ENCODE assay signal across 8 mouse cellular contexts in genomic region chr15:10981377-10982063, GRCm38 (mm10). TPM values are rescaled to one million over a fixed set of nuclear protein-coding genes. Genes with fewer than 3 reads are reported as not detected.
DNase-seq lines count a peak whose midpoint lies in the region; ATAC-seq lines count a peak whose summit lies in the region.

Gene Amacr, plus strand, starts transcription at chr15:10981756.

- intact Hi-C loops in gastrocnemius, postnatal 14 days (cut with DNase I; ENCODE audit: low total_unique reads): loop anchor here (10.0 kb wide), 1 partner anchor 57 kb away; no protein-coding TSS in a partner anchor
- intact Hi-C loops in left cerebral cortex, postnatal 10 days (cut with DNase I): loop anchor here (5.0 kb wide), 1 partner anchor 59 kb away; no protein-coding TSS in a partner anchor

- ATAC-seq in inflammation-experienced regulatory T-cells, adult 6 months: peak; percentile 88
- peak; percentile 95 for ATAC-seq in megakaryocyte-erythroid progenitor cell, adult 5-6 weeks (replicated peaks; ENCODE audit: low FRiP score, low TSS enrichment, poor library complexity, severe bottlenecking)

- DNase-seq in adrenal gland, adult (ENCODE audit: inconsistent age in 2 of 2, low spot score in 1 of 2): peak; percentile 92 to 98
- peak; percentile 92 for DNase-seq in embryo, embryonic 10.5 days (ENCODE audit: low spot score)
- peak; percentile 89 for DNase-seq in gastrocnemius, postnatal 14 days
- peak; percentile 79 to 92 for DNase-seq in left cerebral cortex, postnatal 10 days (ENCODE audit: extremely low spot score in 1 of 2, low spot score in 2 of 2)
- peak; percentile 91 for DNase-seq in right cerebral cortex, postnatal 25 days
- peak; percentile 83 to 86 for DNase-seq in urinary bladder, postnatal 4 days (ENCODE audit: low spot score in 2 of 2)

RNA-seq across cellular contexts. Expression of gene Amacr, which starts in this region (rescaled TPM):
- total RNA-seq in gastrocnemius, postnatal 14 days (2021): 10 to 100 TPM; 19.0 to 20.7 TPM
- polyA plus RNA-seq in inflammation-experienced regulatory T-cells, adult 6 months (2017; shearing (Covaris generic)): 1 to 10 TPM; 3.0 to 4.3 (median 3.2) TPM
- total RNA-seq in left cerebral cortex, postnatal 10 days (2021): 10 to 100 TPM in 1 of 2 experiments, 1 to 10 TPM in 1; 6.4 to 10.8 TPM
- 2.6 and 8.6 TPM in 2 replicates for total RNA-seq in megakaryocyte-erythroid progenitor cell, adult 5-6 weeks (2014; fragmentation: Nextera tagmentation)
- total RNA-seq in megakaryocyte-erythroid progenitor cell, adult 5-6 weeks (2017): 9.3 and 18.4 TPM in 2 replicates

Comparison
In these comparisons a context has a peak if more than half of its experiments do, and no peak if none do; other contexts are left out.
1. Peak in every context shown above with its lines: DNase-seq and ATAC-seq.